Mouse (Mus musculus) brain, adult 10 weeks (tissue): ENCODE results near the gene Ripk4. TPM values are rescaled to one million over a fixed set of nuclear protein-coding genes. Genes with fewer than 3 reads are reported as not detected.

Experiments
- polyA plus RNA-seq: library from polyadenylated mRNA; stranded (reverse); fragments of 350-450 nt; fragmentation: Illumina TruSeq; extraction: RNeasy Lipid Tissue Mini Kit (QIAGEN cat#74804); gene quantifications from one replicate; pipeline ENCODE4 v1.2.3, GENCODE M21; 2015; ENCODE audit warnings: low read depth, low replicate concordance

Gene Ripk4
- polyA plus RNA-seq = 0.43 TPM

DNA sequence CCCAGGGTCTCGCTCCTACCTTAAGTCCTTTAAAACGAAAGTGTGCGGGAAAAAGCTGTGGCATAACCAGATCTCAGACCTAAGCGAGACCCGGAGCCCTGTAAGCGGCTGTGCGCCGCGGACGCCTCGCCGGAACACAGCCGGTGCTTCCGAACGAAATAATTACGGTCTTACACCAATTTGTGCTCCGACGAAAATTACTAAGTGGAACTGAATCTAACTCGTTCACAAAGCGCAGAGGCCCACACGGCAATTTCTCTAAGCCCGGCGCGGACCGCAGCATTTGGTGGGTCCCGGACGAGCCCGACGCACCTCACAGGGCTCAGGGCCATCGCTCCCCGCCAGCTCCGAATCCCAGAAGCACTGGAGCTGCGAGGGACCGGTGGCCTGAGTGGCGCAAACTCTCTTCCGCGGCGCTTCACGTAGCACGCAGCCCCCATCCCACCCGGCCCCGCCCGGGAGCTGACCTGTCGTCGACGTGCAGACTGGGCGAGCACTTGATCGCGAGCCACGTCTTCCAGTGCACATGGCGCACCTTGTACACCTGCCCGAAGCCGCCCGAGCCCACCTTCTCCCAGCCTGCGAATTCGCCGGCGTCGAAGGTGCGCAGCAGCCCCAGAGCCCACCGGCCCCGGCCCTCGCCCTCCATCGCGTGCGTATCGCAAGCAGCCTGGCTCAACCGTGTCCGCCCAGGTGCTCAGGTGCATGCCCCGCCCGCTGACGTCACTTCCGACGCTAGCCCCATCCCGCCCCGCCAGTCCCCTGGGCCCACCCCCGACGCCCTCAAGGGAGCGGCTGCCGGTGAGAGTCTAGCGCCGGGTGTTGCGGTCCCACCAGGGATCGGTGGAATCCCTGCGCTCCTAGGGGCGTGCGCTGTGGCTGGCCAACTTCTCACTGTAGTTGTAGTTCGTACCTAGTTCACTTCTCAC lies at the start of gene Ripk4:
Gene Ripk4 (minus strand): TSS at position 727 of the 929 bp plus-strand sequence.

Other genes starting within 250 kb of the Ripk4 start
- gene Fam3b, start 249.0 kb downstream of the Ripk4 start, polyA plus RNA-seq = not detected
- gene Tmprss2, start 152.6 kb downstream of the Ripk4 start, polyA plus RNA-seq = not detected
- gene Prdm15, start 88.1 kb upstream of the Ripk4 start, polyA plus RNA-seq = 9.8 TPM
- 9.5 TPM for gene C2cd2, start 198.8 kb upstream of the Ripk4 start, polyA plus RNA-seq
- 15.3 TPM for gene Zbtb21, start 198.8 kb upstream of the Ripk4 start, polyA plus RNA-seq
- gene B230307C23Rik, start 233.5 kb upstream of the Ripk4 start, polyA plus RNA-seq = 20.1 TPM